Mouse (Mus musculus) lung, embryonic 15.5 days (tissue): ENCODE data around the gene Fgfr2. TPM values are rescaled to one million over a fixed set of nuclear protein-coding genes. Genes with fewer than 3 reads are reported as not detected.

Experiments used
- ATAC-seq: fragments of 200-750 bp; cut with Nextera tagmentation; 2 replicates; pipeline ENCODE4 v1.8.0; 2017; ENCODE audit warnings: moderate number of reproducible peaks, borderline replicate concordance; ENCODE audit not compliant: low FRiP score, low TSS enrichment; ENCODE audit errors: extremely low read depth
- H3K27ac ChIP-seq: fragments of 300-500 bp; sonication (generic); 2 replicates; pipeline ENCODE4 v1.5.1; 2015; ENCODE audit warnings: moderate library complexity, mild to moderate bottlenecking, inconsistent platforms
- H3K27me3 ChIP-seq: fragments of 300-500 bp; sonication (generic); 2 replicates; pipeline ENCODE4 v1.6.1; 2015; ENCODE audit warnings: inconsistent platforms
- H3K36me3 ChIP-seq: fragments of 300-500 bp; sonication (generic); 2 replicates; pipeline ENCODE4 v1.6.1; 2015; ENCODE audit warnings: inconsistent platforms
- H3K4me1 ChIP-seq: fragments of 300-500 bp; sonication (generic); 2 replicates; pipeline ENCODE4 v1.6.1; 2015; ENCODE audit warnings: inconsistent platforms
- H3K4me2 ChIP-seq: fragments of 300-500 bp; sonication (generic); 2 replicates; pipeline ENCODE4 v1.6.1; 2015; ENCODE audit warnings: inconsistent platforms, mild to moderate bottlenecking, moderate library complexity
- H3K4me3 ChIP-seq: fragments of 300-500 bp; sonication (generic); 2 replicates; pipeline ENCODE4 v1.5.1; 2015; ENCODE audit warnings: mild to moderate bottlenecking, inconsistent platforms
- H3K9ac ChIP-seq: fragments of 300-500 bp; sonication (generic); 2 replicates; pipeline ENCODE4 v1.6.1; 2015; ENCODE audit warnings: inconsistent platforms
- H3K9me3 ChIP-seq: fragments of 300-500 bp; sonication (generic); 2 replicates; pipeline ENCODE4 v1.6.1; 2016; ENCODE audit warnings: inconsistent platforms
- WGBS: fragments of 180-500 bp; shearing (Covaris S2); methylation state at CpG from one replicate; pipeline ENCODE4 v1.1.7; 2015; 5-methylcytosine and 5-hydroxymethylcytosine counted together
- polyA plus RNA-seq: library from polyadenylated mRNA; unstranded; fragments of >200 nt; fragmentation: Nextera tagmentation; extraction: Ambion mirVana; gene quantifications from 2 replicates; pipeline ENCODE4 v1.2.1, GENCODE M21; 2015

Fgfr2 gene
- polyA plus RNA-seq, 1 experiment from 2014 or later = 160 TPM

DNA sequence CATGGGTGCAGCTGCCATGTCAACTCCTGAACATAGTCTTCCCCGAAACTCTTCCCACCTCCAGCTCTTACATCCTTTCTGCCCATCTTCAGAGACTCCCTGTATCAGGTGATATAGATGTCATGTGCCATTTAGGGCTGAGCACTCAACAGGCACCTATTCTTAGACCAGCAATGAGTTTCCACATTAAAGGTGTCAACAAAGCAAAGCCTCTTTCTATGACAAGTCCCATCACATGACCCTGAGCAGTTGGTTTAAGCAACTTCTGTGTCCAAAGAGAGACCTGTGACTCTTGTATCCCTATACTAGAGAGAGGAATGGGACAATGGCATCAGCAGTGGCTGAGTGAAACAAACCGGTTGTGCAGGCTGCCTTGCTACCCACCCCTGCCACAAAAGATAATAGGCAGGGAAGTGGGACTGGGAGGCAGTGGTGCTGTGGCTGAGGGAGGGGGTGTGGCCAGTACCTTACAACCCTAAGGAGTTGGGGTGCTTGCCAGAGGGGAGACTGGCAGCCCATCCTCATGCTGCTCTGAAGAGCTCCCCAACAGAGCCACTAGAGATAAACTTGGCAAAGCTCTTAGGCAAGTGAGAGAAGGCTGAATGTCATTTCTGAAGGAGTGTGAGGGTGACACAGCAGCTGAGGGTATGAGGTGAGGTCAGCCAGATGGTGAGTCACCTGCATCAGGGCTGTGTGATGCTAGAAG lies 222.2 kb downstream of the Fgfr2 start:
- no peak overlapping the region for H3K9ac ChIP-seq
- H3K9me3 ChIP-seq = no peaks in the 10 kb centered on the region
- no peaks in the 10 kb centered on the region for H3K36me3 ChIP-seq
- no peak overlapping the region for H3K4me3 ChIP-seq
- ATAC-seq = peak; percentile 57; the same call in 1 of the 2 replicates
- no peak overlapping the region for H3K27ac ChIP-seq
- no peak overlapping the region for H3K4me2 ChIP-seq
- H3K27me3 ChIP-seq = no peaks in the 10 kb centered on the region
- WGBS = 36% methylated on average over 2 of the region's 2 CpGs
- 0 out of 2 replicates have a peak, but pooled peaks cover 4% of the 10 kb centered on the region for H3K4me1 ChIP-seq

DNA sequence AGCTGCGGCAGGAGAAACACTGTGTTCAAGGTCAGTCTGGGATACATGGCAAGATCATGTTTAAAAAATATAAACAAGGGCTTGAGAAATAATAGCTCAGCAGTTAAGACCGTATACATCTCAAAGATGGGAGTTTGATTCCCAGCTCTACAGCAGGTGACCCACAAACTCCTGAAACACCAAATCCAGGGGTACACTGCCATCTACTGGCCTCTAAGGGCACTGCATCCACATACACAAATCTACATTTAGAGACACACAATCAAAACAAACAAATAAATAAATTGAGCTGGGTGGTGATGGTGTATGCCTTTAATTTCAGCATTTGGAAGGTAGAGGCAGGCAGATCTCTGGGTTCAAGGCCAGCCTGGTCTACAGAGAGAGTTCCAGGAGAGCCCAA lies 224.9 kb downstream of the Fgfr2 start:
- Histone ChIP-seq H3K9me3 (no peaks in the 10 kb centered on the region), H3K27me3 (no peaks in the 10 kb centered on the region), H3K4me3 (no peak overlapping the region), H3K9ac (no peak overlapping the region), H3K4me2 (no peak overlapping the region), H3K36me3 (no peaks in the 10 kb centered on the region), H3K27ac (no peak overlapping the region), H3K4me1 (peaks cover 10% of the 10 kb centered on the region; the same call in 1 of the 2 replicates)
- WGBS = 85% methylated on average over 2 of the region's 2 CpGs
- ATAC-seq = no peak

DNA sequence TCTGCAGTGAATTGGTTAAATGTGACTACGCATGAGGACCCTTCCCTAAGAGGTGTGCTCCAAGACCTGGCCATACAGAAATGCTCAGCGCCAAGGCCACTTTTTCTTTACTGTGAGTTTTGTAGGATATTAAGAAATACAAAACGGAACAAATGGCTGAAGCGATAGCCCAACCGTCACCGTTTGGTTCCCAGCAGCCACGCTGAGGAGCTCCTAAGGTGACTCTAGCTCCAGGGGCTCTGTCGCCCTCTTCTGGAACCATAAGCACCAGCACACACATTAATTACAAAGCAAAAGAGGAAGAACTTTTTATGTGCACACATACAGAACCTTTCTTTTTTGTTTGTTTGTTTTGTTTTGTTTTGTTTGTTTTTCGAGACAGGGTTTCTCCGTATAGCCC lies 225.9 kb downstream of the Fgfr2 start:
- 77% methylated on average over 10 of the region's 10 CpGs for WGBS
- Histone ChIP-seq H3K4me3 (no peak overlapping the region), H3K27me3 (no peaks in the 10 kb centered on the region), H3K9ac (no peak overlapping the region), H3K4me1 (peaks cover 10% of the 10 kb centered on the region; the same call in 1 of the 2 replicates), H3K27ac (no peak overlapping the region), H3K36me3 (no peaks in the 10 kb centered on the region), H3K9me3 (no peaks in the 10 kb centered on the region), H3K4me2 (no peak overlapping the region)
- ATAC-seq = no peak

DNA sequence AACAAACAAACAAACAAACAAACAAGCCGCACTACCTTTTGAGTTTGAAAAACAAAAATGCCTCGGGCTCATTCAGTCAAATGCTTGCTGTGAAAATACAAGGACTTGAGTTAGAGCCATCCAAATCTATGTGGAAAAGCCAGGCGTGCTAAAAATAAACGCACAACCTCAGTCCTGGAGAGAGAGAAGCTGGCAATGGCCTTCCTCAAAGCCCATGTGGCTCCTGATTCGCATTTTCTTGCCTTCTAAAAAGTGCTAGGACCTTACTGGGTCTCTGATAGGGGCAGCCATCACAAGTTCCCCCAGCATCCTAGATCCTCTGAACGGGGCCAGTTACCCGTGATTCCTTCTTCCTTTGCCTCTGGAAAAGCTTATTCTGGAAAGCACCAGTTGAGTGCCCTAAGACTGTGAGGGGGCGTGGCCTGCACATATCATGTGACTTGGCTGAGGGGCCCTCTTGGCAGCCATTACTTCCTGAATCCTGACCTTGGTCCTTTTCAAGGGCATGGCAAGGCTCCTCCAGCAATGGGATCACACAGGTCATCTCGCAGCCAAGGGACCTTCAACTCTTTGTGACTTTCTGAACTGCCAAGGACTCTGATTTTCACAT lies 226.8 kb downstream of the Fgfr2 start:
- H3K4me1 ChIP-seq = peaks cover 10% of the 10 kb centered on the region; the same call in 1 of the 2 replicates
- H3K27ac ChIP-seq = no peak overlapping the region
- H3K4me2 ChIP-seq = no peak overlapping the region
- no peaks in the 10 kb centered on the region for H3K36me3 ChIP-seq
- no peak overlapping the region for H3K9ac ChIP-seq
- WGBS = 83% methylated on average over 9 of the region's 9 CpGs
- no peak overlapping the region for H3K4me3 ChIP-seq
- no peak for ATAC-seq
- no peaks in the 10 kb centered on the region for H3K27me3 ChIP-seq
- H3K9me3 ChIP-seq = no peaks in the 10 kb centered on the region

- Histone ChIP-seq H3K27me3 (no peaks in the 10 kb centered on the region), H3K4me2 (no peak overlapping the region), H3K9ac (no peak overlapping the region), H3K4me3 (no peak overlapping the region), H3K27ac (no peak overlapping the region), H3K36me3 (no peaks in the 10 kb centered on the region), H3K4me1 (peaks cover 7% of the 10 kb centered on the region; the same call in 1 of the 2 replicates), H3K9me3 (no peaks in the 10 kb centered on the region)
- ATAC-seq = peak; percentile 27; the same call in 1 of the 2 replicates
- WGBS = 37% methylated on average over 7 of the region's 7 CpGs
These were observed 228.2 kb downstream of the Fgfr2 start for GRCm38 (mm10) chr7:132894841-132895555.

DNA sequence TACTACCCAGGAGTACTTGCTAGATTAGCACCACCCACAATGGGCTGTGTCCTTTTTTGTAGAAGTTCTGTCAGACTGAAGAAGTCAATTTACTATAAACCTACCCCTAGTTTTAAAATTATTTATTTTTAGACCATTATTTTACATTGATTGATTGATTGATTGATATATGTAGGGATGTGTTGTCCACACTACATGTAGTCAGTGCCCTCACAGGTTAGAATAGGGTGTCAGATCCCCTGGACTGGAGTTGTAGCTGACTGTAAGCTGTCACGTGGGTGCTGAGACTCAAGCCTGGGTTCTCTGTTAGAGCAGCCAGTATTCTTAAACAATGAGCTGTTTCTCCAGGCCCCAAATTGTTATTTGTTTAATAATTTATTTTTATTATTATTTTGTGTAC lies 229.8 kb downstream of the Fgfr2 start:
- Histone ChIP-seq H3K27ac (no peak overlapping the region), H3K27me3 (no peaks in the 10 kb centered on the region), H3K36me3 (no peaks in the 10 kb centered on the region), H3K9me3 (no peaks in the 10 kb centered on the region), H3K4me1 (peaks cover 7% of the 10 kb centered on the region; the same call in 1 of the 2 replicates), H3K4me3 (no peak overlapping the region), H3K4me2 (no peak overlapping the region), H3K9ac (no peak overlapping the region)
- ATAC-seq = no peak
- WGBS = 82% methylated on average over 1 of the region's 1 CpGs

DNA sequence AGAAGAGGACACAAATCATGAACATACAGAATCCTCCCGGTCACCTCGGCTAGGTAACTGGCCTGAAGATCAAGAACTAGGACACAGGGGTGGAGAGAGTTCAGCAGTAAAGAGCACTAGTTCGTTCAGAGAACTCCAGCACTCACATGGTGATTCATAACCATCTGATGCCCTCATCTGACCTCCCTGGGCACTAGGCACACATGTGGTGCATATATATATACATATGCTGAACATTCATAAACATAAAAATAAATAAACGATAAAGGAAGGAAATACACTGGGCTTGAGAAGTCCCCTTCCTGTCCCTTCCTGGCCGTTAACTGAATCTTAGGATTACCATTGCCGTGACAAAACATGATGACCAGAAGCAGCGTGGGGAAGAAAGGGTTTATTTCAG lies 230.3 kb downstream of the Fgfr2 start:
- Histone ChIP-seq H3K4me2 (no peak overlapping the region), H3K4me1 (peaks cover 7% of the 10 kb centered on the region; the same call in 1 of the 2 replicates), H3K27ac (no peak overlapping the region), H3K9me3 (no peaks in the 10 kb centered on the region), H3K9ac (no peak overlapping the region), H3K4me3 (no peak overlapping the region), H3K27me3 (no peaks in the 10 kb centered on the region), H3K36me3 (no peaks in the 10 kb centered on the region)
- WGBS = 56% methylated on average over 7 of the region's 7 CpGs
- no peak for ATAC-seq

GRCm38 (mm10) chr7:132892311-132892661 lies 230.9 kb downstream of the Fgfr2 start:
- 54% methylated on average over 4 of the region's 4 CpGs for WGBS

GRCm38 (mm10) chr7:132891561-132892310 lies 231.4 kb downstream of the Fgfr2 start:
- H3K4me1 ChIP-seq = peaks cover 7% of the 10 kb centered on the region; the same call in 1 of the 2 replicates
- H3K4me3 ChIP-seq = no peak overlapping the region
- WGBS = 70% methylated on average over 5 of the region's 5 CpGs
- no peaks in the 10 kb centered on the region for H3K27me3 ChIP-seq
- H3K9ac ChIP-seq = no peak overlapping the region
- H3K36me3 ChIP-seq = no peaks in the 10 kb centered on the region
- no peak for ATAC-seq
- H3K9me3 ChIP-seq = no peaks in the 10 kb centered on the region
- no peak overlapping the region for H3K27ac ChIP-seq
- H3K4me2 ChIP-seq = no peak overlapping the region

More at GRCm38 (mm10) chr7:132892311-132892661, 230.9 kb downstream of the Fgfr2 start:
- no peak overlapping the region for H3K4me3 ChIP-seq
- no peak for ATAC-seq
- H3K36me3 ChIP-seq = no peaks in the 10 kb centered on the region
- H3K9me3 ChIP-seq = no peaks in the 10 kb centered on the region
- H3K27me3 ChIP-seq = no peaks in the 10 kb centered on the region
- no peak overlapping the region for H3K4me2 ChIP-seq
- H3K9ac ChIP-seq = no peak overlapping the region
- H3K27ac ChIP-seq = no peak overlapping the region
- H3K4me1 ChIP-seq = peaks cover 7% of the 10 kb centered on the region; the same call in 1 of the 2 replicates

DNA sequence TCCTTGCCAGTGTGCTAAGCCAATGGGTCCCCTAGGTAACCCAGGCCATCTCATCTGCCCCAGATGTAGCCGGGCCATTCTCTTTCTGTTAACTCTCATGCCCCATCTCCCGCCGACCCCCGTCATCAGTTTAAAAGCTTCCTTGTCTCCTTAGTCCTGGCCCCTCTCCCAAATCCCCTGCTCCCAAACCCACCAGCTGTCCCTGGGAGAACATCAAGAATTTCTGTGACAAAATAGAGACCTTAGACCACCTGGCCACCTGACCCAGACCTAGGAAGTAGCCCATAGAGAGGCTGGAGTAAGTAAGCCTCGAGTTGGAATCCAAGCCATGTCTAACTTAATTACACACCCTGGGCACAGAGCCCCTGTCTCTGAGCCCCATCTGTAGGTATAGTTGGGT lies 232.9 kb downstream of the Fgfr2 start:
- Histone ChIP-seq H3K27ac (no peak overlapping the region), H3K4me1 (peaks cover 4% of the 10 kb centered on the region; the same call in 1 of the 2 replicates), H3K9me3 (no peaks in the 10 kb centered on the region), H3K36me3 (no peaks in the 10 kb centered on the region), H3K4me2 (no peak overlapping the region), H3K9ac (no peak overlapping the region), H3K27me3 (no peaks in the 10 kb centered on the region), H3K4me3 (no peak overlapping the region)
- no peak for ATAC-seq
- WGBS = 90% methylated on average over 5 of the region's 5 CpGs

DNA sequence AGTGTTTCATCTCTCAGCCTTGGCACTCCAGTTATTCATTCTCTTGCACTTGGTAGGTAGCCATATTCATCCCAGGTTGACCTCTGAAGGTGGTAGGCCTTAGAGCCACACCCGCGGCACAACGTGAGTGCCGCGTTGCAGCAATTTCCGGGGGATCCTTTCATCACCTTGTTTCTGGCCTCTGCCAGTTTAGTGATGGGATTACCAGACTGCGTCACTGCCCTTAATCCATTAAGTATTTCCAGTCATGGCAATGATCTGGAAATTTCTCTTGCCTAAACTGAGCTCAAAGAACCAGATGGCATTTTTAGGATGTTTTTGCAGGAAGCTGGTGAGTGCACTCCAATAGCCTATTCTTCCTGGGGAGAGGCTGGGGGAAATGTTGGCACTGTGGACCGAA lies 233.5 kb downstream of the Fgfr2 start:
- Histone ChIP-seq H3K4me1 (no peaks in the 10 kb centered on the region), H3K36me3 (peaks cover 3% of the 10 kb centered on the region; the same call in 1 of the 2 replicates), H3K9ac (no peak overlapping the region), H3K4me3 (no peak overlapping the region), H3K9me3 (no peaks in the 10 kb centered on the region), H3K27ac (no peak overlapping the region), H3K27me3 (no peaks in the 10 kb centered on the region), H3K4me2 (no peak overlapping the region)
- ATAC-seq = no peak
- WGBS = 96% methylated on average over 8 of the region's 8 CpGs
